Mouse (Mus musculus) heart, postnatal 0 days (tissue): ENCODE results near the gene Mical2.
A peak's percentile ranks its signal among the peaks of the same experiment; 100 is the strongest.

Experiments
- CTCF ChIP-seq: IDR thresholded peaks from 2 replicates; pipeline ENCODE4 v1.5.1; 2016; ENCODE audit warnings: antibody characterized with exemption, control low read depth, low read depth
- EP300 ChIP-seq: IDR thresholded peaks from 2 replicates; pipeline ENCODE4 v1.6.1; 2016; ENCODE audit warnings: antibody characterized with exemption, low read depth

DNA sequence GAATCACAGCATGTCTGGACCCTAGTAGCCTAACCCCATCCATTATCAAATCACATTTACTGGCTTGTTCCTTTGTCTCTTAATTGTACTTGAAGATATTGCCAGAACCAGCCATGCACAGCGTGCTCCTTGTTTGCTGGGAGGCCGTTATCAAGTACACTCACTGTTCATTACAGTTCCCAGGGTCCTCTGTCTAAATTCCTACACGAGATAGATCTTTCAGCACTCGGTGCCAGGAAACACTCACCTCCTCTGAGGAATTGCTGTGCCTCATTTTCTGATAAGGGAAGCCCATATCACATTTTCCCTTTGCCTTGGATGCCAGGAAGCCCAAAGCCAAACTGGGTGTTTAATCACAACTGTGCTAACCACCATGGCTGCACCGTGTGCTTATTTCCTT lies 91.8 kb downstream of the Mical2 start:
- TF ChIP-seq CTCF, result no peak
- TF ChIP-seq EP300, result peak; percentile 90
